Mouse (Mus musculus) ES-E14 (cell line): ENCODE data around the gene E330017A01Rik.
"Not testable (repeated sequence)": the region's sequence is repeated elsewhere in the genome, so short reads cannot be mapped to it uniquely, and the experiment has no call there.

ENCODE experiments used
- CHD2 ChIP-seq: IDR thresholded peaks from 2 replicates; pipeline ENCODE4 v1.6.1; 2014; ENCODE audit warnings: mild to moderate bottlenecking, low read depth, low read length, inconsistent platforms
- HCFC1 ChIP-seq: IDR thresholded peaks from 2 replicates; pipeline ENCODE4 v1.6.1; 2012; ENCODE audit warnings: low read length, inconsistent platforms, borderline replicate concordance; ENCODE audit not compliant: insufficient read depth
- MAFK ChIP-seq: IDR thresholded peaks from 2 replicates; pipeline ENCODE4 v1.6.1; 2014; ENCODE audit warnings: mild to moderate bottlenecking, low read depth, low read length, inconsistent platforms; ENCODE audit not compliant: insufficient read depth
- ZC3H11A ChIP-seq: IDR thresholded peaks from 2 replicates; pipeline ENCODE4 v1.6.1; 2012; ENCODE audit warnings: low read depth, mild to moderate bottlenecking, inconsistent platforms, low read length, borderline replicate concordance

- TF ChIP-seq MAFK, CHD2, HCFC1, ZC3H11A: not testable (repeated sequence)
These were observed 26.6 kb upstream of the E330017A01Rik start for GRCm38 (mm10) chr16:58665137-58665536.
